Mouse (Mus musculus) thymus, postnatal 36 days (tissue): ENCODE results near the gene Ptpn3.
"Not testable (repeated sequence)": the region's sequence is repeated elsewhere in the genome, so short reads cannot be mapped to it uniquely, and the experiment has no call there.

Source experiments
- DNase-seq, 2 experiments: peaks; one replicate each; pipeline ENCODE4 v3.0.0; 2022; ENCODE audit warnings: mixed read lengths in 2 of 2

Gene Ptpn3

DNA sequence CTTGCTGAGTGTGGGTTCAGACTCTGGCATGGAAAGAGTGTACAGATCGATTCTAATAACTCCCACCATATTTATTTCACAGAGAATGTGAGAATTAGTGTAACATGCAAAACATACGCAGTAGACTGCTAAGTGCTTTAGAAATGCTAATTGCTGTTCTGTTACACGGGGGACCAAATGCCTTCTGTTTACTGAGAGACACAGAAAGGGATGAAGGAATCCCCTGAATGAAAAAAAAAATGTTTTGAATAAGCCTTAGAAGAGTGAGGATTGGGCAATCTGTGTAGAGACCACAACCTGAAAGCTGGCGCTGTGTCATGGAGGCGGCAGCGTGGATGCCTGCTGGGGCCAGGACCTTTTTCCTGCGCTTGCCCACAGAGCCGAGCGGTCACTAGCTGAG lies 86.8 kb downstream of the Ptpn3 start:
- DNase-seq: no peak

- no peak for DNase-seq
Observed at GRCm38 (mm10) chr4:57214114-57214513, 87.5 kb downstream of the Ptpn3 start.

GRCm38 (mm10) chr4:57211706-57212105 lies 89.9 kb downstream of the Ptpn3 start:
- no peak for DNase-seq

DNA sequence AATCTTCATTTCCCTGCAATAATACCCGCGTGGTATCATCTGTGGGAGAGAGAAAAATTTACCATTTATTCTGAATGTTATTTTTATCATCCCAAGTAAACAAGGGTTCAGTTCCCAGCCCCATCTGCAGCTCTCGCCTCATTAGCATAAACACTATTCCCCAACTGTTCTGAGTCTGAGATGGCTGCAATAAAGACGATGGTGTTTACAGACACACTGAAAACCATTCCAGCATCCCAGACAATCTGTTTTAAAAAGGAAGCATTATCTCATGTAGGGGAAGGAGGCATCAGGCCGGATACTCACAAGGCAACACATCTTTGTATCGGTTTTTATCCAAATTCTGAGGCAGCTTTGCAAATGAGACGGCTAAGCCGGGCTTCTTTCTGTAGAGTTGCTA lies 95.7 kb downstream of the Ptpn3 start:
- no peak for DNase-seq

DNA sequence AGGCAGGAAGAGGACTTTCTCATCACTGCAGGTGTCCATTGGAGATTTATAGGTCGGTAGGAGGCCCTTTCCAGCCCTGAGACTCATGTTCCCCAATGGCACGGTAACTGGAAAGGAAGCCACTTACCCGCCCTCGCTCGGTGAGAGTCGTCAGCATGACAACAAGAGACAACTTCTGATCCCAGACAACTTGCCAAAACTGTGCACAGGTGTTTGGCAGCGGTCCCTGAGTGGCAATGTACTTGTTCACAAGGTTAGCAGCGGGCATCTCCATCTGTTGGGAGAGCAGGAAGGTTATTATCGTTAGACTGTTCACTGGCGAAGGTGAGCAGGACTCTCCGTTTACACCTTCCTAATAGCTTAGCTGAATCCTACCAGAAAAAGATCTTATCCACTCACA lies 96.9 kb downstream of the Ptpn3 start:
- no peak for DNase-seq

- DNase-seq: no peak
Observed at GRCm38 (mm10) chr4:57202660-57203361, 98.8 kb downstream of the Ptpn3 start.

DNA sequence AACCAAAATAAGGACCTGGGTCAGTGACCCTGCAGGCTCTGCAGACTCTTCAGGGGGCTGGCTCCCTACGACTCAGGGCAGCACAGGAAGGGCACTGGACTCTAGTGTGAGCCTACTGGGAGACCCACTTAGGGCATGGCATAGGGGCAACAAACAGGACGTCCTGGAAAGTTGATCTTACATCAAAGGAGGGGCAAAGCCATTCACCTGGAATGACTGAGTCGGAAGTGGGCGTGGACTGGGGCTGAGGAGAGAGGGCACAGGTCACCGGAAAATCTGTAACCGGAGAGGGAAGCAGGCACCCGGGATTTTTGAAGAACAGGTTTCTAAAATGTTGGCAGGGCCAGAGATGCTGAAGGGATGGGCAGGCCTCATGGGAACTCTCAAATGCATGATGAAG lies 99.5 kb downstream of the Ptpn3 start:
- no peak for DNase-seq

GRCm38 (mm10) chr4:57200661-57201060 lies 101.0 kb downstream of the Ptpn3 start:
- DNase-seq: no peak

DNA sequence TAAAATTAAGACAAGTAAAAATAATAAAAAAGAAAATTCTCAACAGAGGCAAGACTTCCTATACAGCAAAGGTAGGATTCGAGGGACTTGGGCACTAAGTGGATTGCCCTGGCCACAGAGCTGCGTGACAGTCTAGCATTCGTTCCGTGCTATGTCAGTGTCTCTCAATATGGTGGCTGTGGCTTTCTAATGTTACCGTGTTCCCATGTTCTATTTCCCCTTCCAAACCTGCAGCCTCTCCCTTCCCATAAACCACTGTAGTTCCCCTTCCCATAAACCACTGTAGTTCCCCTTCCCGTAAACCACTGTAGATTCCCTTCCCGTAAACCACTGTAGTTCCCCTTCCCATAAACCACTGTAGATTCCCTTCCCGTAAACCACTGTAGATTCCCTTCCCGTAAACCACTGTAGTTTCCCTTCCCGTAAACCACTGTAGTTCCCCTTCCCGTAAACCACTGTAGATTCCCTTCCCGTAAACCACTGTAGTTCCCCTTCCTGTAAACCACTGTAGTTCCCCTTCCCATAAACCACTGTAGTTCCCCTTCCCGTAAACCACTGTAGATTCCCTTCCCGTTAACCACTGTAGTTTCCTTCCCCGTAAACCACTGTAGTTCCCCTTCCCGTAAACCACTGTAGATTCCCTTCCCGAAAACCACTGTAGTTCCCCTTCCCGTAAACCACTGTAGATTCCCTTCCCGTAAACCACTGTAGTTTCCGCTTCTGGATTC lies 102.8 kb downstream of the Ptpn3 start:
- not testable (repeated sequence) for DNase-seq

- no peak for DNase-seq
Observed at GRCm38 (mm10) chr4:57191543-57192283, 109.9 kb downstream of the Ptpn3 start.

- DNase-seq: no peak
Observed at GRCm38 (mm10) chr4:57189881-57190280, 111.8 kb downstream of the Ptpn3 start.

DNA sequence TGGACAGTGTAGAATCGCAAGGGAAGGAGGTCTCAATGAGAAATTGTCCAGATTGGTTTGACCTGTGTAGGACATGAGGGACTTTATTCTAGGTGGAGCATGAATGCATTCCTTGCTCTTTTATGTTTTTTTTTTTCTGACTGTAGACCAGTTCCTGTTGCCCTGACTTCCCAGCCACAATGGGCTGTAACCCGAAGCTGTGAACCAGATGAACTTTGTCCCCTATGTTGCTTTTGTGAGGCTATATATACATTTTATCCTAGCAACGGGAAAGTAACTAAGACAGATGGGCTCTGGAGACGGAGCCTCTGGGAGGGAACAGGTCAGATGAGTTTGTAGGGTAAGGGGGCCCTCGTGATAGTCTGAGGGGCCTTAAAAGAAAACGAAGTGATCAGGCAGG lies 115.6 kb downstream of the Ptpn3 start:
- DNase-seq: no peak

DNA sequence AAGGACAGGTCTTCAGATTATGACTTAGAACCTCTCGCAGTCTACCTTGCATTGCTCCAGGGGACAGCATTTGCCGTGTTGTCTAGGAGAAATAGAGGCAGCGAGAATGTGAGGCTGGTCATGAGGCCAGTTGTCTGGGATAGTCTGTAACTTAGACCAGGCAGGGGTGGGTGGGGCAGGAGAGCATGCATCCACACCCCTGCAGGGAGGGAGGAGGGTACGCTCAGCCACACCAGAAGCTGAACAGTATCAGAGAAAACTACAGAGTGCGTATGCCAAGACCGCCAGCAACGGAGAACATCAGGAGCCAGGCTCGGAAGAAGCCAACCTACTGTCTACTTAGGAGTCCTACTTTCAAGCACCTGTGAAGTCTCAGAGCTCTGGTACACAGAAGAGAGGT lies 116.2 kb downstream of the Ptpn3 start:
- DNase-seq: no peak

GRCm38 (mm10) chr4:57183493-57183892 lies 118.1 kb downstream of the Ptpn3 start:
- DNase-seq: no peak

DNA sequence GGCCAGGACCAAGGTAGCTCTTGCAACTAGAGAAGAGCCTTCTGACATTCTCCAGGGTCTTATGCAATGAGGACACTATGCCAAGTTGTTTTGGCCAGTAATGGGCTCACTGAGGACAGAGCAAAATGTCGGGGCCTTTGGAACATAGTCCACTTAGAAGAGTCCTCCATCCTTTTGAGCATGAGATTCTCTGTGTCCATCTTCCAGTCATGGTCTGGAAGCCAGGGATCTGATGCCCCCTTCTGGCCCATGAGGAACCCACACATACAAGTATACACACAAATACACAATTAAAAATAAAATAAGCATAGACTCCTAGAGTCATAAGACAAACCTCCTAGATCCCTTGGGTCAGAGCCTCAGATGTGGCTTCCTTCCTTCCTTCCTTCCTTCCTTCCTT lies 120.1 kb downstream of the Ptpn3 start:
- no peak for DNase-seq

GRCm38 (mm10) chr4:57178881-57179280 lies 122.8 kb downstream of the Ptpn3 start:
- no peak for DNase-seq

GRCm38 (mm10) chr4:57175329-57175728 lies 126.3 kb downstream of the Ptpn3 start:
- no peak for DNase-seq

DNA sequence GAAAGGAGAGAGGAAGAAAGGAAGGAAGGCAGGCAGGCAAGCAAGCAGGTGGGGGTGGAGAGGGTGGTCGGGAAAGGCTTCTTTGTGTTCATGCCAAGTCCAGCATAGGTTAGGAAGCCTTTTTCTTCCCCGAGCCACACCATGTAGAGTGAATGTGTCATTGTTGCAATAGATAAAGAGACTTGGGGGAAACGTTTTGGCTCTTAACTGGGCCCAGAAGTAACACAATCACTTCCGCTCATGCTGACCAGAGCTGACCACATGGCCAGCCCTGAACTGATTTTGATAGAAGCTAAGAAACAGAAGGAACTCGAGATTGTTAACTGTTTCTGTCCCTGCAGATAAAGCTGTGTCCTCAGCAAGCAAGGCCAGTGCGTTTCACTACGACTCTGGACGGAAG lies 128.8 kb downstream of the Ptpn3 start:
- DNase-seq: no peak

DNA sequence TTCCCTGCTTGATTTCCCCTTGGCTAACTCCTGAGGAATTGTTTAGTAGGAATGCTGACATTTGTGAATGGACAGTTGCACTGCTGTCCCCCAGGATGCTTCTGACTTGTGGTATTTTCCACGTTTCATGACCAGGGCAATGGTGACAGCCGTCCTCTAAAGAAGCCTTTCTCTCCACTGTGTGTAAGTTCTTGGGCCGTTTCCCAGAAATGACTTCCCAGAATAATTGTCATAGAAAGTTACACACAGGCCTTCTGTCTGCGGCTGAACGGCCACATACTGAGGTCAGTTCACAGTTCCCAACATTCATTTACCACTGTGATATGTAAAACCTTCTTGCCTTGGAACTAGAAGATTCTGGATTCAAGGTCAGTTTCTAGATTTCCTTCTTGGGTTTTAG lies 129.8 kb downstream of the Ptpn3 start:
- no peak for DNase-seq

DNA sequence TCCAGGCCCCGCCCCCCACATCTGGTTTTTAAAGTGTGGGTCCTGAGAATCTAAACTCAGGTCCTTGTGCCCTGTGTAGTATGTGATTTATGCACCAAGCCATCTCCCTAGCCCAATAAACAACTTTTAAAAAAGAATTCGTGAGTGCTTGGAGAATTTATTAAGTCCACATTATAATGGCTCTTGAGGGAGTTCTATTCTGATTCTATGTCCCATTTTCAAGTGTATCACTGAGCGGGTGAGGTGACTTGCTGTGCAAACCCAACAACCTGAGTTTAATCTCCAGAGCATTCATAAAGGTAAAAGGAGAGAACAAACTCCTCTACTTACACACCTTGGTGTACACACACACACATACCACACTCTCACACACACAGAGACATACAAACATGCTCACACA lies 133.0 kb downstream of the Ptpn3 start:
- DNase-seq: no peak

DNA sequence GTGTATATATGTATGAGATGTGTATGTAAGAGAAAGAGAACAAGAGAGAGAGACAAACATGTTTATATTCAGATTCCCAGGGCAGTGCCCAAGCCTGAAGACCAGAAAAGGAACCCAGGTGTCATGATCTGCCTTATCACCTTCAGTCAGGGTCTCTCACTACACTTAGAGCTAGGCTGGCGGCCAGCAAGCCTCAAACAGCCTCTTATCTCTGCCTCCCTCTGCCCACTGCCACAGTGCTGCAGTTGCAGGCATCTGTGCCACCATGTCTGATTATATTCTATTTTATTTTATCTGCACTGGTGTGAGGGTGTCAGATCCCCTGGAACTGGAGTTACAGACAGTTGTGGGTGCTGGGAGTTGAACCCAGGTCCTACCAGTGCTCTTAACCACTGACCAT lies 133.4 kb downstream of the Ptpn3 start:
- no peak for DNase-seq

DNA sequence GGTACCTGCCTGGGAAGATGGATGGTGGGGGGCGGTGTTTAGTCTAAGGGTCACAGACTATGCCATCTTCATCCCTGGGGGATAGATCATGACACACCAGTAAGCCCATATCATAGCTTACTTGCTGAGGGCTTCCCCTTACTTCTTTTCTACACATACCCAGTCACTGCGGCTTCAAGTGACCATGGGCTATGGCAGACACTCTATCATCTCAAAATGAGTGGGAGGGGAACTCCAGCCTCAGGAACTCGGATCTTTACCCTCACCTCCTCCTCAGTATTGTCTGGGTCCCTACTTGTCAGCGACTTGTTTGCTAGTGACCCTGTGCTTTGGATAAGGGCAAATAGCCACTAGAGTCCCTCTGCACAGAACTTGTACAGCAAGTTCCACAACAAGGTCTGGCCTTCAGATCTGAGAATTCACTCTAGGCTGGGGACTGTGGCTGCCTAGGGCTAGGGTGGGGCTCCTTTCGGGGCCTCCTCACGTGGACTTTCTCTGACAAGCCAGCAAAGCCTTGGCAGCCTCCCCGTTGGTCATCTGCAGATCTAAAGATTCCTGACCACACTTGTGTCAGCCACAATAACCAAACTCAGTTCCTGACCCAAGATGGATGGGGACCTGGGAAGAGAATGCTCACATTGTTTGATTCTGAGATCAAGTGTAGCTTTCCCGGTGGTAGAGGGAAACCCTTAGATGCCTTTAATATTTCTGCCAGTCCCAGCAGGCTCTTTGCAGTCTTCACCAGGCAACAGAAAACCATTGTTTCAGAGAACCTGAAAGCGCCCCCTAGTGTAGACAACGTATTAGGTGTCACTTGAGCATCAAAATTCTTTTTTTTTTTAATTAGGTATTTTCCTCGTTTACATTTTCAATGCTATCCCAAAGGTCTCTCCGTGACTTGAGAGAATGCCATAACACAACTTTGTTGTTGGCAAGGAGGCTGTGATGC lies 134.4 kb downstream of the Ptpn3 start:
- no peak for DNase-seq

DNA sequence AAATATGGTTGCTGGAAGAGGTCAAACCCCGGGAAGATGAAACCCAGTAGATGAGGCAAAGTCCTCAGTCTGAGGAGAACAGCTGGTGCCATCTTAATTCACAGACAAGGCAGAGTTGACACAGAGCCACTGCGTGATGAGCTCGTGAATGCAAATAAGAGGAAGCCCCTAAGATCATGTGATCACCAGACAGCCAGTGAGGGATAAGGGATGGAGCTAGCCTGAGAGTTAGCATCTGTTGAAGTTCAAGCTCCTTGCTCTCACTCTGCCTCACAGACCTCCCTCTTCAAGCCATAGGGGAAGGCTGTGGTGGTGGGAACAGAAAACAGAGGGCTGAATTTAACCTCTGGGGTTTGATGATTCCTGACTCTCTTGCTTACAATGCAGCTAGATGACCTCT lies 136.0 kb downstream of the Ptpn3 start:
- DNase-seq: no peak
